Mouse (Mus musculus) testis, adult 2 months (tissue): ENCODE measurements around the gene Tspan8.

ENCODE experiments used
- CTCF ChIP-seq: fragments of 200-500 bp; IDR thresholded peaks from 2 replicates; pipeline ENCODE4 v1.5.1; 2012; ENCODE audit warnings: low read depth, mild to moderate bottlenecking, inconsistent platforms, low read length, moderate library complexity; ENCODE audit not compliant: control insufficient read depth, insufficient read depth, insufficient replicate concordance
- POLR2A ChIP-seq: fragments of 200-500 bp; IDR thresholded peaks from 2 replicates; pipeline ENCODE4 v1.6.1; 2012; ENCODE audit warnings: low read depth, mild to moderate bottlenecking, inconsistent platforms, low read length, moderate library complexity; ENCODE audit not compliant: control insufficient read depth

GRCm38 (mm10) chr10:115828872-115829271 is 12.2 kb downstream of the Tspan8 start:
- TF ChIP-seq CTCF (no peak), POLR2A (no peak)
